Mouse (Mus musculus) limb, embryonic 15.5 days (tissue): ENCODE measurements around the gene Cntn5. TPM values are rescaled to one million over a fixed set of nuclear protein-coding genes. Genes with fewer than 3 reads are reported as not detected.

Experiments
- ATAC-seq: fragments of 200-750 bp; cut with Nextera tagmentation; 2 replicates; pipeline ENCODE4 v1.8.0; 2017; ENCODE audit warnings: low read depth, moderate TSS enrichment; ENCODE audit not compliant: insufficient number of reproducible peaks, low FRiP score, low TSS enrichment
- H3K27ac ChIP-seq: fragments of 300-500 bp; sonication (generic); 2 replicates; pipeline ENCODE4 v1.5.1; 2015; ENCODE audit warnings: moderate library complexity, mild to moderate bottlenecking, inconsistent platforms
- H3K27me3 ChIP-seq: fragments of 300-500 bp; sonication (generic); 2 replicates; pipeline ENCODE4 v1.6.1; 2015; ENCODE audit warnings: inconsistent platforms
- H3K36me3 ChIP-seq: fragments of 300-500 bp; sonication (generic); 2 replicates; pipeline ENCODE4 v1.6.1; 2015; ENCODE audit warnings: inconsistent platforms
- H3K4me1 ChIP-seq: fragments of 300-500 bp; sonication (generic); 2 replicates; pipeline ENCODE4 v1.6.1; 2015; ENCODE audit warnings: inconsistent platforms
- H3K4me2 ChIP-seq: fragments of 300-500 bp; sonication (generic); 2 replicates; pipeline ENCODE4 v1.6.1; 2015; ENCODE audit warnings: mild to moderate bottlenecking, inconsistent platforms
- H3K4me3 ChIP-seq: fragments of 300-500 bp; sonication (generic); 2 replicates; pipeline ENCODE4 v1.5.1; 2015; ENCODE audit warnings: mild to moderate bottlenecking, inconsistent platforms
- H3K9ac ChIP-seq: fragments of 300-500 bp; sonication (generic); 2 replicates; pipeline ENCODE4 v1.6.1; 2015; ENCODE audit warnings: inconsistent platforms
- H3K9me3 ChIP-seq: fragments of 300-500 bp; sonication (generic); 2 replicates; pipeline ENCODE4 v1.6.1; 2016; ENCODE audit warnings: inconsistent platforms
- WGBS: fragments of 180-500 bp; shearing (Covaris S2); methylation state at CpG from one replicate; pipeline ENCODE4 v1.1.7; 2015; 5-methylcytosine and 5-hydroxymethylcytosine counted together
- polyA plus RNA-seq: library from polyadenylated mRNA; unstranded; fragments of >200 nt; fragmentation: Nextera tagmentation; extraction: Ambion mirVana; gene quantifications from 2 replicates; pipeline ENCODE4 v1.2.1, GENCODE M21; 2015

Cntn5 gene
- polyA plus RNA-seq, 1 experiment from 2014 or later: 1.4 TPM

GRCm38 (mm10) chr9:10383140-10383539 lies 521.4 kb downstream of the Cntn5 start:
- Histone ChIP-seq H3K36me3 (no peaks in the 10 kb centered on the region), H3K9ac (no peak overlapping the region), H3K9me3 (no peaks in the 10 kb centered on the region), H3K27ac (no peak overlapping the region), H3K4me2 (no peak overlapping the region), H3K4me1 (no peaks in the 10 kb centered on the region), H3K27me3 (no peaks in the 10 kb centered on the region), H3K4me3 (no peak overlapping the region)
- ATAC-seq: no peak

GRCm38 (mm10) chr9:10381701-10382100 lies 522.9 kb downstream of the Cntn5 start:
- Histone ChIP-seq H3K4me3 (no peak overlapping the region), H3K9me3 (no peaks in the 10 kb centered on the region), H3K4me1 (no peaks in the 10 kb centered on the region), H3K4me2 (no peak overlapping the region), H3K27me3 (no peaks in the 10 kb centered on the region), H3K9ac (no peak overlapping the region), H3K27ac (no peak overlapping the region), H3K36me3 (no peaks in the 10 kb centered on the region)
- WGBS: 93% methylated on average over 4 of the region's 4 CpGs
- ATAC-seq: no peak

DNA sequence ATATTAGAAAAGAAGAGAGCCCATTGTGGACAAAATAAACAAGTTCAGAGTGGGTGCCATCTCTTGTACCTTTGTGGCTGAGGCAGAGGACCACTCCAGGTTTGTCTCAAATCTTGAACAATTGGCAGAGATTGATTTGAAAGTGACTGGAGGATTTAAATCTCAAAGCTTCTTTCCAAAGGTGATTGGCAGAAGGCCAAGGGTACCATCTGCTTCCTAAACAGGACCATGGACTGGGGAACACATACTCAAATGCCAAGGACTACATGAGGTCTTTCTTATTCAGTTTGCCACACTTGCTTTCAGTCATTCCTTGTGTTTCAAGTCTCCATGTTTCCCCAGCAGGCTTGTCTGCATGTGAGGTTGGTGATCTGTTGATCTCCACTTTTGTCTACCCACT lies 528.3 kb downstream of the Cntn5 start:
- Histone ChIP-seq H3K27me3 (no peaks in the 10 kb centered on the region), H3K9ac (no peak overlapping the region), H3K36me3 (no peaks in the 10 kb centered on the region), H3K4me3 (no peak overlapping the region), H3K27ac (no peak overlapping the region), H3K9me3 (no peaks in the 10 kb centered on the region), H3K4me2 (no peak overlapping the region), H3K4me1 (no peaks in the 10 kb centered on the region)
- ATAC-seq: no peak

DNA sequence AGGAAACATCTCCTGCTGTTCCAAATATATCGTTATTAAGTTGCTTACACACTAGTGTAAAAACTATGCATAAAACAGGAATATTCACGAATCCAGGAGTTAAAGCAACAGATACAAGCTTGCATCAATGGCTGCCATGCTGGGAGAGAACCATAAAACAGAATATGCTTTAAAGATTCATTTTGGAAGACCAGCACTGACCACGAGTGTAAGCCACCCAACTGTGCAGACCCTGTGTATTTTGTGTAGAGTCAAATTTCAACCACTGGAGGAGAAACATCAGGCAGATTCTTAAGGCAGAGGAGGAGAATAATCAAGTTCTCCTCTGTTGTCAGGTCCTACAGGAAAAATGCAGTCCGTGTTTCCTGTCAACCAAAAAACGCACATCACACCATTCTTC lies 535.6 kb downstream of the Cntn5 start:
- Histone ChIP-seq H3K9me3 (no peaks in the 10 kb centered on the region), H3K36me3 (no peaks in the 10 kb centered on the region), H3K27me3 (no peaks in the 10 kb centered on the region), H3K4me3 (no peak overlapping the region), H3K4me1 (no peaks in the 10 kb centered on the region), H3K9ac (no peak overlapping the region), H3K27ac (no peak overlapping the region), H3K4me2 (no peak overlapping the region)
- ATAC-seq: no peak
- WGBS: 43% methylated on average over 5 of the region's 5 CpGs

DNA sequence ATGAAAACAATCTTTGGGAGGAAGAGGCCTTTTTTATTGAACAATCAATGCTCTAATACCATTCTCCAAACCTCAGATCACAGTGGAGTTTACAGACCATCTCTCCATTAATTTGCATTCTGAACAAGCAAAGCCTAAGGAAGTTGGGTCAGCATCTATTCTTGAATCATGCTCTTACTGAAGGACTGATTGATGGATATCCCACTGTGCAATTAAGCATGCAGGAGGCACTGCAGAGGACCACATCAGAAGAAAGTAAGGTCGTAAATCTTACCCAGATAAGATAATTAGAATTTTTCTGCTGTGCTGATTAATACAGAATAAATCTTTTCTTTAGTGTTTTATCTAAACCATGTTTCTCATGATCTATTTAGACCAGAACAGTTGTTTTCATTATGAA lies 536.2 kb downstream of the Cntn5 start:
- Histone ChIP-seq H3K9ac (no peak overlapping the region), H3K4me2 (no peak overlapping the region), H3K36me3 (no peaks in the 10 kb centered on the region), H3K4me3 (no peak overlapping the region), H3K27ac (no peak overlapping the region), H3K4me1 (no peaks in the 10 kb centered on the region), H3K9me3 (no peaks in the 10 kb centered on the region), H3K27me3 (no peaks in the 10 kb centered on the region)
- WGBS: 44% methylated on average over 1 of the region's 1 CpGs
- no peak for ATAC-seq

DNA sequence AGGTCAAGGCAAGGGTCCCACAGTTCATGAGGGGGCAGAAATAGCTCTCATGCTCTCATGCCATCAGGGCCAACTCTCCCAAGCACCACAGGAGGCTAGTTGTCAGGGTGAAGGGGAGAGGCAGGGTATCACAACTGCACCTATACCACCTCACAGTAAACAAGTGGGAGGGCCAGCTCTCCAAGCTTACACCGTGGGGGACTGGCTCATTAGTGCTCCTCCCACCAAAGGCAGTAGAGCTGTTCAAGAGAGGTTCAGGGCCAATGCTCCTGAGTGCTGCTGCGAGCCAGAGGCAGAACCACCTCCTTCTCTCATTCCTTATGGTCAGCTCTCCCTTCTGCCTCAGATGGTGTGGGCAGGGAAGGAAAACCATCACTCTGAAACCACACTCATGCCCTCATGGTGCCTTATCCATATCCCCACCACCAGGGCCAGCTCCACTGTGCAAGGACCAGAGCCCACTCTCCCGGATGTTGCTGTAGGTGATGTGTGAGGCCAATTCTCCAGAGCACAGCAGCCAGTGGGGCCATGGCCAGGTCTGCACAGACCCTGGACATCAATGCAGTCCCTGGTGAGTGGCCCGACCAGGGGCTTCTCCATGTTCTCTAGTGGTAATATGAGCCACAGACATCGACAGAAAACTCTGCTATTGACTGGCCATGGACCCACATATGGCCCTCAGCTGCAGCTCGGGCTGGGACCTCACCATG lies 538.2 kb downstream of the Cntn5 start:
- 77% methylated on average over 6 of the region's 6 CpGs for WGBS
- Histone ChIP-seq H3K27ac (no peak overlapping the region), H3K4me3 (no peak overlapping the region), H3K27me3 (no peaks in the 10 kb centered on the region), H3K36me3 (no peaks in the 10 kb centered on the region), H3K9me3 (no peaks in the 10 kb centered on the region), H3K9ac (no peak overlapping the region), H3K4me1 (no peaks in the 10 kb centered on the region), H3K4me2 (no peak overlapping the region)
- ATAC-seq: no peak

- Histone ChIP-seq H3K36me3 (no peaks in the 10 kb centered on the region), H3K4me3 (no peak overlapping the region), H3K4me2 (no peak overlapping the region), H3K27me3 (no peaks in the 10 kb centered on the region), H3K9me3 (no peaks in the 10 kb centered on the region), H3K27ac (no peak overlapping the region), H3K4me1 (no peaks in the 10 kb centered on the region), H3K9ac (no peak overlapping the region)
- WGBS: 76% methylated on average over 4 of the region's 4 CpGs
- ATAC-seq: no peak
Observed at GRCm38 (mm10) chr9:10350909-10351655, 553.5 kb downstream of the Cntn5 start.

GRCm38 (mm10) chr9:10348741-10349140 lies 555.8 kb downstream of the Cntn5 start:
- Histone ChIP-seq H3K9ac (no peak overlapping the region), H3K27me3 (no peaks in the 10 kb centered on the region)
- WGBS: 87% methylated on average over 9 of the region's 11 CpGs

DNA sequence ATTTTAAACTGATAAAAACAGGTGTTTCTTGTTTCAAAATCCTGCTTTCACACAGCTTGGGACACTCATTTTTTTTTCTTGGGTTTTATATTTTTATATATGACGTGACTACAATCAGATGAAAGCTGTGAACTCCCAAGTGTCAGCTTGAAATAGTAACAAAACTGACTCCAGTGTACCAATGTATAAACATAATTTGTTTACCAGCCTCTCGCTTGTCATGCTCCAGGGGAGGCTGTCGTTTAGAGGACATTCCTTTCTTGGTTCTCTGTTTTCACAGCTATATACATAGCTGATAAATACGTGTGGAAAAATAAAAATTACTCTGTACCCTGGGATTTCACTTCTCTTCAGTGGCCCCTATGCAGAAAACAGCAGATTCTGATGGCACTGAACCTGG lies 556.4 kb downstream of the Cntn5 start:
- Histone ChIP-seq H3K4me3 (no peak overlapping the region), H3K9ac (no peak overlapping the region), H3K27ac (no peak overlapping the region), H3K36me3 (no peaks in the 10 kb centered on the region), H3K9me3 (no peaks in the 10 kb centered on the region), H3K4me2 (no peak overlapping the region), H3K4me1 (no peaks in the 10 kb centered on the region), H3K27me3 (no peaks in the 10 kb centered on the region)
- ATAC-seq: no peak
- WGBS: 62% methylated on average over 4 of the region's 4 CpGs

More at GRCm38 (mm10) chr9:10348741-10349140, 555.8 kb downstream of the Cntn5 start:
- ATAC-seq: no peak
- Histone ChIP-seq H3K4me1 (no peaks in the 10 kb centered on the region), H3K36me3 (no peaks in the 10 kb centered on the region), H3K4me2 (no peak overlapping the region), H3K4me3 (no peak overlapping the region), H3K9me3 (no peaks in the 10 kb centered on the region), H3K27ac (no peak overlapping the region)

DNA sequence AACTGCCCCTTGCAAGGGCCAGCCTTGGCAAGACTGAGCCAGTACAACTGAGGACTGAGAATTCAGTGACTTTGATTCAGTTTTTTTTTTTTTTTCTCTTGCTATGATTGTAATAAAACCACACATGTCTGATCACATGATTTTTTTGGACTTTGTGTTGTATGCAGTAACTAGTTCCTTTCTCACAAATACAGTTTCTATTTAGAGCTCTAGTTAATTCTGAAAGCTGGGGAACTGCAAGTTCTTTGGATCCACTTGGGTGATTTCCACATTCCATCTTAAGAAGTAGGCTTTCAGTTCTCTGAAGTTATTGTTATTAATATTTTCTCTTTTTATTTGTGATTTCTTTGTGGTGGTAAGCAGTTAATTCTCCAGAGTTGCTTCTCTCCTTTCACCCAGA lies 563.8 kb downstream of the Cntn5 start:
- no peak overlapping the region for H3K27ac ChIP-seq
- no peaks in the 10 kb centered on the region for H3K9me3 ChIP-seq
- no peak overlapping the region for H3K9ac ChIP-seq
- H3K36me3 ChIP-seq: no peaks in the 10 kb centered on the region
- H3K4me2 ChIP-seq: no peak overlapping the region
- ATAC-seq: no peak
- no peaks in the 10 kb centered on the region for H3K27me3 ChIP-seq
- no peak overlapping the region for H3K4me3 ChIP-seq
- H3K4me1 ChIP-seq: no peaks in the 10 kb centered on the region

- 50% methylated on average over 1 of the region's 1 CpGs for WGBS
- no peaks in the 10 kb centered on the region for H3K36me3 ChIP-seq
- H3K9ac ChIP-seq: no peak overlapping the region
- no peak for ATAC-seq
- no peaks in the 10 kb centered on the region for H3K27me3 ChIP-seq
- H3K27ac ChIP-seq: no peak overlapping the region
- H3K9me3 ChIP-seq: no peaks in the 10 kb centered on the region
- H3K4me1 ChIP-seq: no peaks in the 10 kb centered on the region
- no peak overlapping the region for H3K4me3 ChIP-seq
- no peak overlapping the region for H3K4me2 ChIP-seq
Observed at GRCm38 (mm10) chr9:10339716-10340115, 564.9 kb downstream of the Cntn5 start.

DNA sequence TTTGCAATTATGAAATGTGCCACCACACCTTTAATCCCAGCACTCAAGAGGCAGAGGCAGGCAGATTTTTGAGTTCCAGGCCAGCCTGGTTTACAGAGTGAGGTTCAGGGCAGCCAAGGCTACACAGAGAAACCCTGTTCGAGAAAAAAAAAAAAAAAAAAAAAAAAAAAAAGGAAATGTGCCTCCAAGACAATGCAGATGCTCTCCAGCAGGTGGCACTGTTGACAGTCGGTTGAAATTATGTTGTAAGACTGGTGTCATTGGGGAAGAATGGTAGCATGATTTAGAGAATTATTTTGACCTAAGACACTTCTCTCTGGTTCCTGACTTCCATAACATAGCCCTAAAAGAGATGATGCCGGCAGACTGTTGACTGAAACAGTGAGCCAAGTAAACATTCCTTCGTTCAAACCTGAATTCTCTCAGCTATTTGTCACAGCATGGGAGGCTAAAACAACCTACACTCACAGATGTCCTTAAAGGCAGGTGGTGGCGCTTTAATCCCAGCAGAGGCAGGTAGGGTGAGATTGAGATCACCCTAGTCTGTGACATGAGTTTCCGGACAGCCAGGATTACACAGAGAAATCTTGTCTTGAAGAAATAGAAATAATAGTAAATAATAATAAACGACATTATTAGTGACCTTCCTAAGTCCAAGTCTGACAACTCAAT lies 579.7 kb downstream of the Cntn5 start:
- H3K36me3 ChIP-seq: no peaks in the 10 kb centered on the region
- H3K4me1 ChIP-seq: no peaks in the 10 kb centered on the region
- H3K4me3 ChIP-seq: no peak overlapping the region
- H3K9ac ChIP-seq: no peak overlapping the region
- H3K4me2 ChIP-seq: no peak overlapping the region
- H3K9me3 ChIP-seq: no peaks in the 10 kb centered on the region
- 44% methylated on average over 7 of the region's 7 CpGs for WGBS
- no peak for ATAC-seq
- H3K27ac ChIP-seq: no peak overlapping the region
- H3K27me3 ChIP-seq: no peaks in the 10 kb centered on the region
